Mouse (Mus musculus) right cerebral cortex, postnatal 25 days (tissue): ENCODE data around the gene Spata13.

Source experiments
- DNase-seq: peaks from one replicate; pipeline ENCODE4 v3.0.0; 2022

Gene Spata13

GRCm38 (mm10) chr14:60790103-60790502, 156.3 kb downstream of the Spata13 start:
- peak; percentile 39 for DNase-seq

DNA sequence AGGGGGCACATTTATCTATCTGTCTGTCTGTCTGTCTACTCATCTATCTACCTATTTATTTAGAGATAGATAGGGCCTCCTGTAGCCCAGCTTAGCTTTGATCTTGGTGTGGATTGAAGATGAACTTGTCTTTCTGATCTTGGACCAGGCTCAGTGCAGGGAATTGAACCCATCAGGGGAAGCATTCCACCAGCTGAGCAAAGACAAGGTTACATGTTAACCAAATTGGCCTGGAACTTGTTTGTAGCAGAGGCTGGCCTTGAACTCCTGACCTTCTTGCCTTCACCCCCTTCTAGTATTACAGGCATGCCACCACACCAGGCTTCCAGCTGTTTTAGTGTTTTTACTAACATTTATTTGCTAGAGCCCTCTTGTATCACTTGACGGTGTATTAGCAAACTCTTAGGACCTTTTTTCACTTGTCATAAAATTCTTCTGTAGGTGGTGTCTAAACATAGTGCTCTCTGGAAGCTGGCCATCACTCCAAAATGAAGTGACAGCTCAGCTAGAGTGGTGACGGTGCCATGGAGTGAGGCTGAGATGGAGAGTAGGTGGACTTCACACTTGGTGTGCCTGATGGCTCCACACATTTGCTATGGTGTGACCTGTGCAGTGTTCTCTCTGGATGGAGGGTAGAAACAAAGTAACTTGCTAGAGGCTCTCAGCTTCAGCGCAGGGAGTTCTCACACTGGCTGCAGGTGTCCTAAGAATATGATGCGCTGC, 163.0 kb downstream of the Spata13 start:
- no peak for DNase-seq

DNA sequence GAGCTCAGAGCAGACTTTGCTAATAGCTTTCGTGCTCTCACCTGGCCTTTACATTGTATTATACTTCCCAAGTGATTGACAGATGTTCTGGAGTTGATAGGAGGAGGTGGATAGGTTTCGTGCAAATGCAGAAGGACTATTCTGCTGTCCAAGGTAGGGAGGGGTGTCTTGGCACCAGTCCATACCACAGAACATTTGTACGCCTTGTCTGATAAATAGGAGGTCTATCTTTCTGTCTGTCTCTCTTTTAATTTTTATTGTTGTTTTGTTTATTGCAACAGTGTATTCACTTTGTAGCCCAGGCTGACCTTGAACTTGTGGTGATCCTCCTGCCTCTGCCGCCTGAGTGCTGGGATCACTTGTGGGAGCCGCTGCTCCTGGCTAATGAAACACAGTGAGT, 163.8 kb downstream of the Spata13 start:
- no peak for DNase-seq

DNA sequence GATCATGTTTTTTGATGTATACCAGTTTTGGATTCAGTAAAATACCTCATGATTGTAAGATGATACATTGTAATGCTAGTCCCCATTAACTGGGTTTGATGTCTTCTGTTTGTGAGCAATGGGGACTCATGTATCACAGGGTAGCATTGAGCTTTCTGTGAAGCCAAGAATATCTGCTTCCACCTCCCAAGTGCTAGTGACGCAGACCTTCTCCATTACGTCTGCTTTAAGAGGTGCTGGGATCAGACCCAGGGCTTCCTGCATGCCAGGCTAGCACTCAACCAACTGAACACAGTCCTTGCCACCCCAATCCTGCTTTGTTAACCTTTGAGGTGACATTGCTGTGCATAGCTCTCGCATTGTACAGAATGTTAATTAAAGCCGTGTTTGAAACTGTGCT, 164.9 kb downstream of the Spata13 start:
- no peak for DNase-seq

- DNase-seq, result no peak
Observed at GRCm38 (mm10) chr14:60799762-60800728, 166.2 kb downstream of the Spata13 start.

- no peak for DNase-seq
Observed at GRCm38 (mm10) chr14:60802026-60802425, 168.2 kb downstream of the Spata13 start.

DNA sequence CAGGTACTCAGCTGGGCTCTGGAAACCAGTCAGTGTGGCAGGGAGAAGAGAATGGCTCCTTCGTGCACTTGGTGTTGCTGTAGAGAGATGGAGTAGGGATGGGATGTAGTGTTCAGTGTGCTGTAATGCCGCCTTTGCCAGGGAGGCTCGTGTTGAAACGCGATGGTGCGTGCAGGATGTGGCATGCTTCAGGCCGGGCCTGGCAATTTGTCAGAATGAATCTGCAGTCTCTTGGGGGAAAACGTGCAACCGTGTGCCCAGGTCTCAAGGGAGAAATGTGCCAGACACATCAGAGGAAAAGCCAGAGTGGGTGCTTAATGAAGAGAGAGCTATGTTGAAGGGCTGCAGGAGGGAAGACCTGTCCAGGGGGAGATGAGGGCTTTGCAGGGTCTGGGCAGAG, 171.2 kb downstream of the Spata13 start:
- DNase-seq, result no peak

DNA sequence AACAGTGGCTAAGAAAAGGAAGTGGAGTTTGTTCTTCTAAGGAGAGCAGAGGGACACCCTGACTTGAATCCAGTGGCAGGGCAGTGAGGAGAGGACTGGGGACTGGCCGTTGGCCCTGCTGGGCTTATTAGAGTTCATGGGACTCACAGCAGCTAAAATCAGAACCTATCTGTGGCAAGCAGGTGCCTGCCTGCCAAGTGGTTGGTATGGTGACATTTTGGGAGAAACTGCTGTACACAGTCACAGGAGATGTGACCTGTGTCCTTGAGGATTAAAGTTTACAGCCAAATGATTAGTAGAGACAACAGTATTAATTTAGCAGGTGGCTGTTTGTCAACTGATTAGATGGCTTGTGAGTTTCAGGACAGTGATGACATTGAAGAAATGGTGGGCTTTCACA, 172.1 kb downstream of the Spata13 start:
- no peak for DNase-seq

DNA sequence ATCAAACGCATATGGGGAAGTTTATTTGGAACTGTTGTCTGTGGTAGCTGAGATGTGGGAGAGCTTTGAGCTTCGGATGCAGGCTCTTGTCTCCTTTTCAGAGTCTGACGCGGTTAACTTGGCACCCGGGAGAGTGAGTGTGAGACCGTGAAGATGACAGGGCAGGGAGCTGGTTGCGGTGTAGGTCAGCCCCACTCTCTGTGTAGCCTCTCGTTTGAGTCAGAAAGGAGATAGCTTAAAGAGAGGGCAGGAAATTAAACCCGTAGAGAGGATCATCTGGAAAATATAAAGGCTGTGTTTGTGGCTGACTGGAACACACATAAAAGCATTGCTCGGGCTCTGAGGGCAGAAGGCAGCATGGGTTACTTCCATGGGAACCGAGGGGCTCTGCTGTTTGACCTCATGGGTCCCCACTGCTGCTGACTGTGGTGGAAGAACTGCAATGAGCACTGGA, 173.1 kb downstream of the Spata13 start:
- no peak for DNase-seq

DNA sequence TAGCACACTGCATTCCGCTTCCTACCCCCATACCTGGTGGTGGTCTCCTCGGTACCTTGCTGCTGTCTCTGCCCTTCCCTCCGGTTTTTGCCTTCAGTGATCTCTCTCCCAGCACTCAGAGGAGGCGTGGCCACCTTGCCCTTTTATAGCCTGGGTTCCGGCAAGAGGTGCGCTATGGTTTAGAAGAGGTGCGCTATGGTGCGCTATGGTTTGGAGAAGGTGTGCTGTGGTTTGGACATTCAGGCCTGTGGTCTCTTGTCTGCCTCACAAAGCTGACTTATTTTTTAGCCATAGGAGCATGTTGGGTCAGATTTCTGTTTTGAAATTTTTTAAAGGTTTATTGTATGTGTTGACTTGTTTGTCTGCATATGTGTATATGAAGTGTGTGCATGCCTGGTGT, 176.1 kb downstream of the Spata13 start:
- no peak for DNase-seq

- DNase-seq, result no peak
Observed at GRCm38 (mm10) chr14:60811547-60811946, 177.7 kb downstream of the Spata13 start.
